Comparison of ENCODE assay signal across 17 mouse cellular contexts in genomic region chr6:139132083-139132679, GRCm38 (mm10).
"Had no signal": no experiment of that assay in that cellular context is flagged by ENCODE, and none has a peak within 500 bp of the region (broad histone marks: within the 10 kb centered on the region; RNA-seq: fewer than 3 reads in every experiment).

No protein-coding gene starts in this region.

- H3K9ac ChIP-seq: liver, embryonic 15.5 days; neural tube, embryonic 12.5 days; stomach, embryonic 15.5 days had no signal

- H3K9me3 ChIP-seq: limb, embryonic 10.5 days; liver, embryonic 15.5 days; neural tube, embryonic 12.5 days; stomach, embryonic 15.5 days had no signal

- H3K27ac ChIP-seq: kidney, postnatal 0 days; left cerebral cortex, adult 2 months; limb, embryonic 10.5 days; liver, embryonic 15.5 days; neural tube, embryonic 12.5 days; stomach, embryonic 15.5 days had no signal

- H3K36me3 ChIP-seq: limb, embryonic 10.5 days; liver, embryonic 15.5 days; neural tube, embryonic 12.5 days; stomach, embryonic 15.5 days had no signal

- DNase-seq: kidney, adult 8-10 months; kidney, postnatal 36 days; lung, adult 2 months; lung, postnatal 36 days; midbrain, embryonic 14.5 days; retina, postnatal 1 day; right cerebral cortex, postnatal 25 days; spleen, adult 18-20 months; thymus, postnatal 4 days had no signal

- ATAC-seq: lung, postnatal 0 days had no signal

- H3K4me2 ChIP-seq: liver, embryonic 11.5 days; liver, embryonic 15.5 days; neural tube, embryonic 12.5 days; stomach, embryonic 15.5 days had no signal

- H3K27me3 ChIP-seq: liver, embryonic 15.5 days; neural tube, embryonic 12.5 days; stomach, embryonic 15.5 days had no signal

- H3K4me3 ChIP-seq: left cerebral cortex, adult 2 months; limb, embryonic 10.5 days; liver, embryonic 15.5 days; neural tube, embryonic 12.5 days; stomach, embryonic 15.5 days had no signal

- H3K4me1 ChIP-seq: limb, embryonic 10.5 days; liver, embryonic 15.5 days; neural tube, embryonic 12.5 days; stomach, embryonic 15.5 days had no signal
